Mouse (Mus musculus) neural tube, embryonic 15.5 days (tissue): ENCODE measurements around the gene Fgfrl1. TPM values are rescaled to one million over a fixed set of nuclear protein-coding genes. Genes with fewer than 3 reads are reported as not detected.
A peak's percentile ranks its signal among the peaks of the same experiment; 100 is the strongest.

Experiments
- ATAC-seq: fragments of 200-750 bp; cut with Nextera tagmentation; 2 replicates; pipeline ENCODE4 v1.8.0; 2017; ENCODE audit warnings: mild to moderate bottlenecking, moderate TSS enrichment, moderate library complexity; ENCODE audit not compliant: low FRiP score
- H3K27ac ChIP-seq: fragments of 300-500 bp; sonication (generic); replicated peaks from 2 replicates; pipeline ENCODE4 v1.5.1; 2015; ENCODE audit warnings: mild to moderate bottlenecking, inconsistent platforms
- H3K27me3 ChIP-seq: fragments of 300-500 bp; sonication (generic); replicated peaks from 2 replicates; pipeline ENCODE4 v1.6.1; 2015; ENCODE audit warnings: inconsistent platforms
- H3K36me3 ChIP-seq: fragments of 300-500 bp; sonication (generic); 2 replicates; pipeline ENCODE4 v1.6.1; 2015; ENCODE audit warnings: inconsistent platforms
- H3K4me1 ChIP-seq: fragments of 300-500 bp; sonication (generic); 2 replicates; pipeline ENCODE4 v1.6.1; 2015; ENCODE audit warnings: inconsistent platforms
- H3K4me2 ChIP-seq: fragments of 300-500 bp; sonication (generic); 2 replicates; pipeline ENCODE4 v1.6.1; 2015; ENCODE audit warnings: inconsistent platforms, mild to moderate bottlenecking, moderate library complexity
- H3K4me3 ChIP-seq: fragments of 300-500 bp; sonication (generic); replicated peaks from 2 replicates; pipeline ENCODE4 v1.5.1; 2015; ENCODE audit warnings: mild to moderate bottlenecking, inconsistent platforms
- H3K9ac ChIP-seq: fragments of 300-500 bp; sonication (generic); replicated peaks from 2 replicates; pipeline ENCODE4 v1.6.1; 2015; ENCODE audit warnings: mild to moderate bottlenecking, inconsistent platforms
- H3K9me3 ChIP-seq: fragments of 300-500 bp; sonication (generic); replicated peaks from 2 replicates; pipeline ENCODE4 v1.6.1; 2016; ENCODE audit warnings: inconsistent platforms
- WGBS: fragments of 180-500 bp; shearing (Covaris S2); methylation state at CpG from one replicate; pipeline ENCODE4 v1.1.7; 2015; ENCODE audit warnings: mixed read lengths; 5-methylcytosine and 5-hydroxymethylcytosine counted together
- polyA plus RNA-seq: library from polyadenylated mRNA; unstranded; fragments of >200 nt; fragmentation: Nextera tagmentation; extraction: Ambion mirVana; gene quantifications from 2 replicates; pipeline ENCODE4 v1.2.1, GENCODE M21; 2015

The Fgfrl1 gene
- polyA plus RNA-seq, 1 experiment from 2014 or later = 7.8 TPM

DNA sequence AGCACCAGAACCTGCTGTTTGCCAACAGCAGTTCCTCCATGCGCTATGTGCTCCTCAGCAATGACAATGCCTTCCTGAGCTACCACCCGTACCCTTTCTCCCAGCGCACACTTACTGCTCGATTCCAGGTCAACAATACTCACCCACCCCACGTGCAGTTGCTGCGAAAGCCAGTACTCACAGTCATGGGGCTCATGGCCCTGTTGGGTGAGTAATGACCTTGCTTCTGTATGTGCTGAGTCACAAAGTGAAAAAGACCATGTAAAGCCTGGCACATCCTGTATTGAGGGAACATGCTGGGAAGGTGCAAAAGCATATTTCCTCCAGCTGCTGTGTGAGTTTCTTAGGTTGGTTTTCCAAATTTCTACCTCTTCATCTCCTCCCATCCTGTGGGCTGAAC, 11.3 kb upstream of the Fgfrl1 start:
- Histone ChIP-seq H3K4me3 (no peak overlapping the region), H3K9me3 (no peaks in the 10 kb centered on the region), H3K4me2 (no peak overlapping the region), H3K27me3 (no peaks in the 10 kb centered on the region), H3K4me1 (peaks cover 15% of the 10 kb centered on the region), H3K9ac (no peak overlapping the region), H3K27ac (no peak overlapping the region), H3K36me3 (no peaks in the 10 kb centered on the region)
- 92% methylated on average over 6 of the region's 6 CpGs for WGBS
- ATAC-seq = no peak

DNA sequence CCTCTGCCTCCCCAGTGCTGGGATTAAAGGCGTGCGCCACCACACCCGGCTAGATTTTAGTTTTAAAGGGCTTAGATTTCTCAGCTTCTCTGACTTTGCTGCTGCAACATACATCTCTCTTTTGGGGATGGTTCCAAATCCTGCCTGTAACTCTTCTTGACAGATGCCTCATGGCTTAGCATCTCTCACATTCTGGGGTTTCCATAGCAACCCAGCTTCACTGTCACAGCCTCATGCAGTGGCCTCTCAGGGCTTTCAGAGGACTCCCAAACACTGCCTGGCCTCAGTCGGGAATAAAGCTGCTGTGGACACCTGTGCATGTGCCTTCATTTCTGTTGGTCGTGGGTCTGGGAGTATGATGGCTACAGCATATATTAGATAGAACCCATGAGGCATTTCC, 3.1 kb upstream of the Fgfrl1 start:
- Histone ChIP-seq H3K4me2 (no peak overlapping the region), H3K9ac (no peak overlapping the region), H3K4me3 (no peak overlapping the region), H3K27me3 (peaks cover 12% of the 10 kb centered on the region), H3K9me3 (no peaks in the 10 kb centered on the region), H3K4me1 (peaks cover 5% of the 10 kb centered on the region), H3K27ac (no peak overlapping the region), H3K36me3 (no peaks in the 10 kb centered on the region)
- 62% methylated on average over 5 of the region's 5 CpGs for WGBS
- no peak for ATAC-seq

DNA sequence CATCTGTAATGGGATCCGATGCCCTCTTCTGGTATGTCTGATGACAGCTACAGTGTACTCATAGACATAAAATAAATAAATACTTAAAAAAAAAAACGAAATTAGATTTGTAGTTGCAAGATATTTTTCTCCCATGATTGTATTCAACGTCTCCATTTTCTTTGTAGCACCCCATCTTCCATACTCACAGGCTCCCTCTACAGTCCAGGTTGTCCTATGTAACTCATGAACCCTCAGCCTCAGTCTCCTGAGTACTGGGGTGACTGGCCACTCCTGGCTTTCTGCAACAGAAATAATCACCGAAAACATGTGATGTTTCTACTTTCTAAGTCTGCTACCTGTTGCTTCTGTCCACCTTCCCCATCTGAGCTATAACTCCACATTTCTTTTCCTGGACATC, 1.0 kb upstream of the Fgfrl1 start:
- Histone ChIP-seq H3K27me3 (peaks cover 18% of the 10 kb centered on the region), H3K36me3 (no peaks in the 10 kb centered on the region), H3K4me1 (peaks cover 23% of the 10 kb centered on the region), H3K4me2 (no peak overlapping the region), H3K9me3 (no peaks in the 10 kb centered on the region), H3K27ac (no peak overlapping the region), H3K9ac (no peak overlapping the region), H3K4me3 (no peak overlapping the region)
- ATAC-seq = no peak
- WGBS = 77% methylated on average over 4 of the region's 4 CpGs

DNA sequence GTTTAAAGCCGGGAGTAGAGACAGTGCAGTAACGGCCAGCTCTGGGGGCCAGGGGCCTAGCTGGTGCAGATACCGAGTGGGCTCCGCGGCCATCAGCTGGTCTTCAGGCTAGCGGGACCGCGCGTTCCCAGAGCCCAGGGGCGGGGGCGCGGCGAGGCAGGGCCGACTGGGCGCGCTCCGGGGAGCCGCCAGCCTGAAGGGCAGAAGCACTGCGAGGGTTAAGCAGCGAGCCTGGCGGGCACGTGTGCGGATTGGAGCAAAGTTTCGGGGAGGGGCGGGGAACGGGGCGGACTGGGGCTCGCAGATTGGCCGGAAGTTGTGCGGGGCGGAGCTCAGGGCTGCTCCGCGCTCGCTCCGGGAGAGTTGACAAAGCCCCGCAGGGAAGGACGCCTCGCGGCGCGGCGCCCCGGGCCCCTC, 1.7 kb downstream of the Fgfrl1 start:
- H3K4me1 ChIP-seq = peaks cover 44% of the 10 kb centered on the region
- H3K27ac ChIP-seq = no peak overlapping the region
- peak overlapping the region; percentile 69 for H3K4me3 ChIP-seq
- no peaks in the 10 kb centered on the region for H3K36me3 ChIP-seq
- ATAC-seq = peak; percentile 93
- H3K9ac ChIP-seq = peak overlapping the region; percentile 47
- WGBS = 1% methylated on average over 42 of the region's 43 CpGs
- peaks cover 18% of the 10 kb centered on the region for H3K27me3 ChIP-seq
- no peaks in the 10 kb centered on the region for H3K9me3 ChIP-seq
- peak overlapping the region; percentile 98 for H3K4me2 ChIP-seq

DNA sequence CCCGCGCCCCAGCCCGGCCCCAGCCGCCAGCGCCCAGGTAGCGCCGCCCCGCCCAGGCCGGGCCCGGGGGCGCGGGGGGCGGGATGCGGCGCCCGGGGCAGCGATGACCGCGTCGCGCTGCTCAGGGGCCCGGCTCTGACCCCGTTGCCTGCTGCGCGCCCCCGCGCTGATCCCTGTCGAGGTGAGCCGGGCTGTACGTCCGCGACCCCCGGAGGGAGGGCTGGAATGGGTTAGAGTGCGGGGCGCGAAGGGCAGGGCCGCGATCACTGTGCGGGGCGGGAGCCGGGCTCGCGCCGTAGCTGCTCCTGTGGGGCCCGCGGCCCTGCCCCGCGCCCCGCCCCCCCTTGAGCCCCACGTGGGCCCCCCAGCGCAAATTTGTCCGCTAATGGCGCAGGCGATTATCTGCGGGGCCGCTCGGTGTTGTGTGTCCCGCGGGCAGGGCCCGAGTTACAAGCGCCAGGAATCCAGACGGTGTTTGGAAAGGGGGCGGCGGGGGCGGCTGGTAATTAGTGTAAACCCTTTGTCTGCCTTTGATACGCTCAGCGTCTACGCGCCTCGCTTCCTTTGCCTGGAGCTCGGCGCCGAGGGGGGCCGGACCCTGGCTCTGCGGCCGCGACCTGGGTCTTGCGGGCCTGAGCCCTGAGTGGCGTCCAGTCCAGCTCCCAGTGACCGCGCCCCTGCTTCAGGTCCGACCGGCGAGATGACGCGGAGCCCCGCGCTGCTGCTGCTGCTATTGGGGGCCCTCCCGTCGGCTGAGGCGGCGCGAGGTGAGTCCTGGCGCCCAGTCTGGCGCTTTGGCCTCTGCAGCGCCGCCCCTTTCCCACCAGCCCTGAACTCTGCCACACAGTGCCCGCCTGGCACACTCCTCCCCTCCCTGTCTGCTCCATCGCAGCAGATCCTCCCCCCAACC, 2.4 kb downstream of the Fgfrl1 start:
- Histone ChIP-seq H3K4me1 (peaks cover 44% of the 10 kb centered on the region), H3K27ac (0 out of 2 replicates have a peak overlapping the region, but pooled peaks have one; percentile 18), H3K9ac (peak overlapping the region; percentile 47), H3K4me2 (peak overlapping the region; percentile 98), H3K4me3 (peak overlapping the region; percentile 69), H3K36me3 (no peaks in the 10 kb centered on the region), H3K9me3 (no peaks in the 10 kb centered on the region), H3K27me3 (peaks cover 18% of the 10 kb centered on the region)
- WGBS = 1% methylated on average over 79 of the region's 99 CpGs
- peak; percentile 43 for ATAC-seq

DNA sequence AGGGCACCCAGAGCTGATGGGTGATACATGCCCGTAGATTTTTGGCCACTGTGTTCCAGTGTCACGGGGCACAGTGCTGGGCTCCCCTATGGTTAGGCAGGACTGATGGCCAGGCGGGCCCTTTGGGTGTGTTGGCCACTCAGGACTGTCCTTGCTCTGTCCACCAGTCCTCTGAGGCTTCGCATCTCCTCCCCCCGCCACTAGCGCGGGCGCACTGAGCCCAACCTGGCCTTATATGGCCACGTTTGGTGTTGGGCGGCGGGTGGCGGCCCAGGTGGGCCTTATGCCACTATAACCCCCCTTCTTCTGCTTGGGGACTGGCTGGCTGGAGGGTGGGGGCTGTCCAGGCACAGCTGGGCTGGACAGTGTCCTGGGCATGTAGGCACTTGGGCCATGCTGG, 3.7 kb downstream of the Fgfrl1 start:
- H3K27ac ChIP-seq = no peak overlapping the region
- peaks cover 18% of the 10 kb centered on the region for H3K27me3 ChIP-seq
- no peak for ATAC-seq
- H3K9me3 ChIP-seq = no peaks in the 10 kb centered on the region
- H3K4me3 ChIP-seq = 0 out of 2 replicates have a peak overlapping the region, but pooled peaks have one; percentile 69
- H3K36me3 ChIP-seq = no peaks in the 10 kb centered on the region
- H3K4me1 ChIP-seq = peaks cover 44% of the 10 kb centered on the region
- no peak overlapping the region for H3K9ac ChIP-seq
- 96% methylated on average over 12 of the region's 12 CpGs for WGBS
- H3K4me2 ChIP-seq = peak overlapping the region; percentile 98

DNA sequence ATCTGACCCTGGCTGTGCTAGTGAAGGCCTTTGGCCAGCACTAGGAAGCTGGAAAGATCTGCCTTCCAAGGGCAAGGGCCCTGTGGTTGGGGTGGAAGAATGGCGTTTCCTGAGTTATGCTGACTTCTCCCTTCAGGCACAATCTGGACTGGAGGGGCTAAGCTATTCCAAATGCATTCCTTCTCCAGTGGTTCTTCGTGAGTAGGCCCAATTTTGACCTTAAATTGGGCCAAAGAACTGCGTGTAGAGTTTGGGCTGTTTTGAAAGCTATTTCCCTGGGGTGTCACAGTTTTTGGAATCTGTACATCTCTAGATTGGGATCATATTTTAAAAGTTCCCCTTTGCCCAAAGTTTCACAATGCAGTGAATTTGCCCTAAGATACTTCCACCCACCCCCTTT, 4.4 kb downstream of the Fgfrl1 start:
- WGBS = 86% methylated on average over 3 of the region's 3 CpGs
- H3K4me1 ChIP-seq = peaks cover 44% of the 10 kb centered on the region
- no peak overlapping the region for H3K4me3 ChIP-seq
- H3K27me3 ChIP-seq = peaks cover 18% of the 10 kb centered on the region
- H3K27ac ChIP-seq = peak overlapping the region; percentile 72; the same call in 1 of the 2 replicates
- H3K9me3 ChIP-seq = no peaks in the 10 kb centered on the region
- H3K4me2 ChIP-seq = peak overlapping the region; percentile 11; the same call in 1 of the 2 replicates
- no peak for ATAC-seq
- no peaks in the 10 kb centered on the region for H3K36me3 ChIP-seq
- H3K9ac ChIP-seq = no peak overlapping the region

DNA sequence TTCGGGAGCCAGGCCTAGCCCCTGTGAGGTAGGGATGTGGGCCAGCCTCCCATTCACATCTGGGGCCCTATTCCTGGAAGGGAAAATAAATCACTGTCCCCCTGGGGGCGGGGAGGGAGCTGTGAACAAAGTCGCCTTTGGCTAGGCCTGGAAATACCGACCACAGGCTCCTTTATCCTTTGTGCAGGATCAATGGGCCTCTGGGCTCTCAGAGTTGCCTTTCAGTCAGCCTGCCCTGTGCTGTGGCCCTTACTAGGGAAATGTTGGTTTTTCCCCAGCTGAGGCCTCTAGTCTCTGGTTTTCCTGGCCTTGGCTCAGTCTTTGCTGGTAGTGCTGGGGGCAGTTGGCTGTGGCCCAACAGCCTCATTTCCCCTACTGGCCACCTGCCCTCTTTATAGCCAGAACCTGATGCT, 5.2 kb downstream of the Fgfrl1 start:
- Histone ChIP-seq H3K9ac (no peak overlapping the region), H3K27me3 (peaks cover 18% of the 10 kb centered on the region), H3K4me3 (no peak overlapping the region), H3K4me1 (peaks cover 44% of the 10 kb centered on the region), H3K9me3 (no peaks in the 10 kb centered on the region), H3K4me2 (no peak overlapping the region), H3K27ac (peak overlapping the region; percentile 73), H3K36me3 (no peaks in the 10 kb centered on the region)
- 23% methylated on average over 4 of the region's 4 CpGs for WGBS
- ATAC-seq = peak; percentile 18

DNA sequence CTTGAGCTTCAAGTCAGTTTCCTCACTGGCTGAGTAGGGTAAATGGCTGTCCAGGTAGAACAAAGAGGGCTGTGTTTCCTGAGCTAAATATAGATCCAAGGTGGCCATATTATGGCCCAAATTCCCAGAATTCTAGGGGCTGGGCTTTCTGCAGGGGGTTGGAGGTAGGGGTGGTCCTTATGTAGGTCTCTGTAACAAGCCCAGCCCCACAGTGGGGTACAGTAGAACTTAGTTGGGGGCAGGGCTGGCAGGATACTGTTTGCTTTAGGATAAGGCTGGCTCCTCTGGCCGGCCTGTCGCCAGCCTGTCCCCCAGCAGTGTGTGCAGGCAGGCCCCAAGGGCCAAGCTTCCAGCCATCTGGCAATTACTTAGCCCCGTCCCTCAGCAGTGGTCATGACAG, 8.2 kb downstream of the Fgfrl1 start:
- Histone ChIP-seq H3K4me3 (no peak overlapping the region), H3K4me1 (peaks cover 27% of the 10 kb centered on the region), H3K27ac (no peak overlapping the region), H3K36me3 (no peaks in the 10 kb centered on the region), H3K4me2 (no peak overlapping the region), H3K9me3 (no peaks in the 10 kb centered on the region), H3K27me3 (no peaks in the 10 kb centered on the region; the same call in 1 of the 2 replicates), H3K9ac (no peak overlapping the region)
- WGBS = 68% methylated on average over 3 of the region's 3 CpGs
- no peak for ATAC-seq

DNA sequence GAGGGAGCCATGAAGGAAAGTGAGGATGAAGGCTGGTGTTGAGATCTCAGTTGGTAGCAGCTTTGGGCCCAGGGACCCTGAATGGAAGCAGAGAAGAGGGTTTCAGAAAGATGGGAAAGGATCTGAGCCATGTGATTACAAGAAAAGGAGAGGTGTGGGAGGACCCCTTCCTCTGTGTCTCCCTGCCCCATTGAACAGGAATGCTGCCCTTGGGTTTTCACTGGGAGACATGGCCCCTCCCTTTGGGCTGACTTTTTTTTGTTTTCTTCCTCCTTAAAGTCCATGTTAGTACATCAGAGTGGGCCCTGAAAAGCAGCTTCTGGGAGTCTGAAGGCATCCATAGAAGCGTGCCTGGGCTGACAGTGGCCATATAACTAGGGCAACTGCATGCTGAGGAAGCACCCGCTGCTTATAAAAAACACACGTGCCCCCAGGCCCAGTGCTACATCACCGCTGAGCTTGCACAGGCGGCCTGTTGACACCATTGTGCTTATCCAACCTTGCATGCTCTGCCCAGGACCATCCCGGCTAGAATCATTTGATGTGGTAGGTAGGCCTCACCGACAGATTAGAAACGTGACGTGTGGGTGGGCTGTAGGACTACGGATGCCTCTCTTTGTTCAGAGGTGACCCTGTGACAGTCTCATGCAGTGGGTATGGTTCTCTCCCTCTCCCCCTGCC, 9.3 kb downstream of the Fgfrl1 start:
- H3K27ac ChIP-seq = no peak overlapping the region
- ATAC-seq = no peak
- no peak overlapping the region for H3K4me2 ChIP-seq
- H3K36me3 ChIP-seq = no peaks in the 10 kb centered on the region
- H3K9me3 ChIP-seq = no peaks in the 10 kb centered on the region
- H3K27me3 ChIP-seq = no peaks in the 10 kb centered on the region
- peaks cover 17% of the 10 kb centered on the region for H3K4me1 ChIP-seq
- H3K9ac ChIP-seq = no peak overlapping the region
- H3K4me3 ChIP-seq = no peak overlapping the region
- 69% methylated on average over 10 of the region's 10 CpGs for WGBS

DNA sequence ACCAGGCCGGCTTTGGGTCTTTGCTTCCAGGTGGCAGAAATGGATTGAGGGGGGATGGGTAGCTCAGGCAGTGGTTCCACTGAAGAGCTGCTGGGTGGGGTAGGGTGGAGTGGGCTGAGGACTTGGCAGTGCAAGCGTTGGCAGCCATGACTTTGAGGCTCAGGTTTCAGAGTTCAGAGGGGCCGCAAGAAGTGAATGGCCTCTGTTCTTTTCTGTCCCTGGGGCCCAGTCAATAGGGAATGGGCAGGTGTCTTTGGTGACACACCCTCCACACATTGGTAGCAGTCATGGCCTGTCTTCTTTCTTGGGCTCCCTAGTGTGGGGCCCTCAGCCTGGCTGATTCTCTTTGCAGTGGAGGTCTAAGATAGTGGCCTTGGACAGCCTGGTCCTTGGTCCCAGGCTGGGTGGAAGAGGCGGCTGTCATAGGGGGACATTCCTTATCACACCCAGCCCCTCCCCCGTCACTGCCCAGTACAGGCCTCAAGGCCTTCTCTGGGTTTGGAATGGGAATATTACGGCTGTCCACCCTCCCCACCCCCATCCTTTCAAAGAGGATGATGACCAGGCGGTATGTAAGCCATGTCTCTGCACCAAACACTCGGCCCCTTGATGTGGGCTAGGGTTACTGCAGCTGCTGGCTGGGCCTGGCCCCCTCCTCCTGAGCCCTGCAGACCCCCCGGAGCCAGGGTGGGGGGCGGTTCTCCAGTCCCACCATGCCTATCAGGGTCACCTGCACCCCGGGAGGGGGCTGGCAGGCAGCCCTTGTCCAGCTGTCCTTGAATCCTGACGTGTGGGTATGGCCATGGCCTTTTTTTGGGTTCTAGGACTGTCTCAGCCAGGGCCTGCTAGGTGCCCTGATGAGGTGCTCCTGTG, 11.8 kb downstream of the Fgfrl1 start:
- no peaks in the 10 kb centered on the region for H3K9me3 ChIP-seq
- no peaks in the 10 kb centered on the region for H3K4me1 ChIP-seq
- H3K4me2 ChIP-seq = no peak overlapping the region
- no peaks in the 10 kb centered on the region for H3K36me3 ChIP-seq
- no peak overlapping the region for H3K27ac ChIP-seq
- ATAC-seq = no peak
- H3K4me3 ChIP-seq = no peak overlapping the region
- 80% methylated on average over 12 of the region's 12 CpGs for WGBS
- no peaks in the 10 kb centered on the region for H3K27me3 ChIP-seq
- no peak overlapping the region for H3K9ac ChIP-seq
